7 mouse cellular contexts compared by ENCODE assay signal in the genomic region with DNA sequence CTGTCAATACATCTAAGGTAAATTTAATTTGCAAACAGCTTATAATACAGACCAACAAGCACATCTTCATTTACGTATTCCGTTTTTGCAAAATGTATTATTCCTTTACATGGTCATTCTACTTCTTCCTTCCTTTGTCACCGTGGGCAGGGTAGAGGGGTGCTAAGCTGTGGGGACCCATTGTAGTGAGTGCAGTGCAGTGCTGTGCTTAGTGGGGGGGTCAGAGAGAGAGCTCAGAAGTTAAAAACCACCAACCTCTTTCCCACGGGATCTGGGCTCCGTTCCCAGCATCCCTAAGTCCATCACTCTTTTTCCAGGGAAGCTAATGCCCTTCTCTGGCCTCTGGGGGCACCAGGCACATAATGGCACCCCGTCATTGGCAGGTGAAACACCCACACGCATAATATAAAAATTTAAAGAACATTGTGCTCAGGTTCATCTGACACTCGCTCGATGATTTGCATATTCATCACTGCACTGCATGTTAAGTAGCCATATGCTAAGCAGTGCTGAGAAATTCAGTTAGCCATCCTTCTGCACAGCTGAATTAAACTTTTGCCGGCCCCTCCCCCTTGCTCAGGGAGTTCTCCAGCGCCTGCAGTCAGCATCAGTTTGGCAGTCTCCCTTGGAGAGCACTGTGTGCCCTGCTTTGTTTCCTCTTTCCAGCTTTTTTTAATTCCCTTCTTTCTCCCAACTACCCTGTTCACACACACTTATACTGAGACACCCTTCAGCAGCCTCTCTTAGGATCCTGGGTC. TPM values are rescaled to one million over a fixed set of nuclear protein-coding genes. Genes with fewer than 3 reads are reported as not detected.
DNase-seq lines count a peak whose midpoint lies in the region; ATAC-seq lines count a peak whose summit lies in the region.

No protein-coding gene starts in this region.

- no peak for ATAC-seq in limb, embryonic 13.5 days (ENCODE audit: low FRiP score, low read depth)

- WGBS in limb, embryonic 13.5 days = 31% methylated on average over 11 of the region's 11 CpGs

- DNase-seq in testis, postnatal 10 days (ENCODE audit: low spot score) = peak; percentile 50
- DNase-seq in testis, postnatal 14 days (ENCODE audit: low spot score) = no peak
- peak; percentile 82 to 84 for DNase-seq in frontal cortex, postnatal 36 days (ENCODE audit: low spot score in 2 of 2)
- DNase-seq in spleen, adult 18-20 months = no peak
- no peak for DNase-seq in urinary bladder, postnatal 14 days (ENCODE audit: low spot score)
- DNase-seq in adrenal gland, adult 2 months = no peak

- H3K9ac ChIP-seq in limb, embryonic 13.5 days = no peak overlapping the region

- peaks cover 36% of the 10 kb centered on the region for H3K4me1 ChIP-seq in limb, embryonic 13.5 days

- no peaks in the 10 kb centered on the region for H3K9me3 ChIP-seq in limb, embryonic 13.5 days

- no peaks in the 10 kb centered on the region for H3K36me3 ChIP-seq in limb, embryonic 13.5 days

- H3K27ac ChIP-seq in limb, embryonic 13.5 days = no peak overlapping the region

- no peaks in the 10 kb centered on the region for H3K27me3 ChIP-seq in limb, embryonic 13.5 days

- no peak overlapping the region for H3K4me3 ChIP-seq in limb, embryonic 13.5 days

- H3K4me2 ChIP-seq in limb, embryonic 13.5 days (replicated peaks) = peak overlapping the region; percentile 5; the same call in 1 of the 2 replicates

RNA-seq across cellular contexts. Expression of gene Gm21954, which starts 48.2 kb away (rescaled TPM):
- polyA plus RNA-seq in limb, embryonic 13.5 days (2015; fragmentation: Nextera tagmentation; extraction: Ambion mirVana) = not detected in 2 replicates
- not detected for total RNA-seq in adrenal gland, adult 2 months (2021)
- not detected in 2 replicates for polyA plus RNA-seq in adrenal gland, adult 2 months (2012; rRNA removed)

Comparison
In these comparisons a context has a peak if more than half of its experiments do, and no peak if none do; other contexts are left out.
1. DNase-seq: peak in testis, postnatal 10 days (single experiment) and frontal cortex, postnatal 36 days (2 of 2); none in testis, postnatal 14 days (single experiment), spleen, adult 18-20 months (0 of 2), urinary bladder, postnatal 14 days (single experiment) and adrenal gland, adult 2 months (single experiment).